In genomic region chr11:79663158-79663557, GRCm38 (mm10) we compare ENCODE assay signal across 13 mouse cellular contexts.
DNase-seq lines count a peak whose midpoint lies in the region; ATAC-seq and TF ChIP-seq lines count a peak whose summit lies in the region.
"Had no signal": no experiment of that assay in that cellular context is flagged by ENCODE, and none has a peak within 500 bp of the region (broad histone marks: within the 10 kb centered on the region; RNA-seq: fewer than 3 reads in every experiment).

No protein-coding gene starts in this region.

- no peak for ATAC-seq in kidney, embryonic 16.5 days (ENCODE audit: low FRiP score, low TSS enrichment)
- ATAC-seq in neural tube, embryonic 13.5 days (ENCODE audit: low read depth), result no peak
- no peak for ATAC-seq in neural tube, embryonic 15.5 days (ENCODE audit: low FRiP score)
- ATAC-seq: activated CD4-positive, CD25-positive, alpha-beta regulatory T cell, adult 4 months; intestine, embryonic 15.5 days had no signal

- 68% methylated on average over 9 of the region's 9 CpGs for WGBS in cerebellum, adult 2 months
- 71% methylated on average over 9 of the region's 9 CpGs for WGBS in kidney, embryonic 16.5 days
- 90% methylated on average over 9 of the region's 9 CpGs for WGBS in neural tube, embryonic 13.5 days
- WGBS in neural tube, embryonic 15.5 days, result 90% methylated on average over 9 of the region's 9 CpGs

- no peak for TF ChIP-seq POLR2A in cerebellum, adult 2 months (IDR thresholded peaks at IDR 0.05; ENCODE audit: borderline replicate concordance, insufficient read depth, low read length)

- peaks cover 39% of the 10 kb centered on the region for H3K4me1 ChIP-seq in cerebellum, adult 2 months (ENCODE audit: control insufficient read depth, insufficient read depth, low read length)
- H3K4me1 ChIP-seq in kidney, embryonic 16.5 days (ENCODE audit: insufficient read depth, low read length), result peaks cover 30% of the 10 kb centered on the region
- H3K4me1 ChIP-seq in neural tube, embryonic 13.5 days (replicated peaks), result peaks cover 36% of the 10 kb centered on the region
- peaks cover 28% of the 10 kb centered on the region for H3K4me1 ChIP-seq in neural tube, embryonic 15.5 days

- no peaks in the 10 kb centered on the region for H3K27me3 ChIP-seq in cerebellum, adult 2 months (ENCODE audit: control insufficient read depth, insufficient read depth, low read length)
- no peaks in the 10 kb centered on the region for H3K27me3 ChIP-seq in kidney, embryonic 16.5 days (ENCODE audit: insufficient read depth, low read length)
- H3K27me3 ChIP-seq in neural tube, embryonic 13.5 days, result no peaks in the 10 kb centered on the region
- no peaks in the 10 kb centered on the region for H3K27me3 ChIP-seq in neural tube, embryonic 15.5 days (replicated peaks)
- H3K27me3 ChIP-seq: intestine, embryonic 15.5 days had no signal

- H3K36me3 ChIP-seq in kidney, embryonic 16.5 days (ENCODE audit: insufficient read depth, low read length), result no peaks in the 10 kb centered on the region
- H3K36me3 ChIP-seq in neural tube, embryonic 13.5 days, result no peaks in the 10 kb centered on the region
- H3K36me3 ChIP-seq in neural tube, embryonic 15.5 days, result no peaks in the 10 kb centered on the region
- H3K36me3 ChIP-seq: intestine, embryonic 15.5 days had no signal

- no peak for DNase-seq in cerebellum, adult 2 months
- no peak for DNase-seq in cerebellum, adult 9-11 months
- DNase-seq in kidney, adult 8-10 months, result no peak
- DNase-seq in right cerebral cortex, postnatal 25 days, result peak; percentile 49
- DNase-seq in ovary, postnatal 36 days (ENCODE audit: low spot score), result no peak
- DNase-seq: cerebellum, adult 11 months; heart, postnatal 4 days had no signal

- TF ChIP-seq CTCF in cerebellum, adult 2 months (IDR thresholded peaks at IDR 0.05; ENCODE audit: borderline replicate concordance, insufficient read depth, low read depth, low read length), result no peak

- H3K4me3 ChIP-seq in cerebellum, adult 2 months (replicated peaks; ENCODE audit: insufficient read depth, low read depth, low read length), result peak overlapping the region; percentile 20
- H3K4me3 ChIP-seq in kidney, embryonic 16.5 days (ENCODE audit: low read length), result no peak overlapping the region
- no peak overlapping the region for H3K4me3 ChIP-seq in neural tube, embryonic 13.5 days
- no peak overlapping the region for H3K4me3 ChIP-seq in neural tube, embryonic 15.5 days (replicated peaks)
- H3K4me3 ChIP-seq: intestine, embryonic 15.5 days; myocyte had no signal

- H3K9ac ChIP-seq in kidney, embryonic 16.5 days (replicated peaks; ENCODE audit: low read length), result no peak overlapping the region
- 0 out of 2 replicates have a peak overlapping the region, but pooled peaks have one; percentile 4 for H3K9ac ChIP-seq in neural tube, embryonic 13.5 days
- H3K9ac ChIP-seq in neural tube, embryonic 15.5 days (replicated peaks), result no peak overlapping the region
- H3K9ac ChIP-seq: intestine, embryonic 15.5 days had no signal

- peak overlapping the region; percentile 95 for H3K4me2 ChIP-seq in kidney, embryonic 16.5 days (replicated peaks; ENCODE audit: low read depth, low read length)
- no peak overlapping the region for H3K4me2 ChIP-seq in neural tube, embryonic 13.5 days
- H3K4me2 ChIP-seq in neural tube, embryonic 15.5 days, result no peak overlapping the region
- H3K4me2 ChIP-seq: intestine, embryonic 15.5 days had no signal

- H3K27ac ChIP-seq in cerebellum, adult 2 months (ENCODE audit: insufficient read depth, low read length), result no peak overlapping the region
- H3K27ac ChIP-seq in kidney, embryonic 16.5 days (ENCODE audit: low read length), result no peak overlapping the region
- H3K27ac ChIP-seq in neural tube, embryonic 13.5 days (replicated peaks), result no peak overlapping the region
- no peak overlapping the region for H3K27ac ChIP-seq in neural tube, embryonic 15.5 days (replicated peaks)
- H3K27ac ChIP-seq: intestine, embryonic 15.5 days had no signal

- H3K9me3 ChIP-seq in kidney, embryonic 16.5 days (ENCODE audit: low read length), result no peaks in the 10 kb centered on the region
- no peaks in the 10 kb centered on the region for H3K9me3 ChIP-seq in neural tube, embryonic 13.5 days
- no peaks in the 10 kb centered on the region for H3K9me3 ChIP-seq in neural tube, embryonic 15.5 days (replicated peaks)
- H3K9me3 ChIP-seq: intestine, embryonic 15.5 days had no signal
